Mouse (Mus musculus) hindbrain, postnatal 0 days (tissue): ENCODE data around the gene Capn1. TPM values are rescaled to one million over a fixed set of nuclear protein-coding genes. Genes with fewer than 3 reads are reported as not detected.

Experiments used
- ATAC-seq: fragments of 200-750 bp; cut with Nextera tagmentation; 2 replicates; pipeline ENCODE4 v1.8.0; 2017; ENCODE audit warnings: mild to moderate bottlenecking, moderate TSS enrichment, moderate library complexity
- DNase-seq: peaks from one replicate; pipeline ENCODE4 v3.0.0-alpha.2; 2015; ENCODE audit warnings: low spot score
- H3K27ac ChIP-seq: fragments of 300-500 bp; sonication (generic); 2 replicates; pipeline ENCODE4 v1.5.1; 2014; ENCODE audit warnings: mild to moderate bottlenecking
- H3K27me3 ChIP-seq: fragments of 300-500 bp; sonication (generic); 2 replicates; pipeline ENCODE4 v1.6.1; 2014; ENCODE audit warnings: low read length, mixed read lengths; ENCODE audit not compliant: insufficient read depth
- H3K36me3 ChIP-seq: fragments of 300-500 bp; sonication (generic); 2 replicates; pipeline ENCODE4 v1.6.1; 2014; ENCODE audit warnings: low read length, mixed read lengths; ENCODE audit not compliant: insufficient read depth
- H3K4me1 ChIP-seq: fragments of 300-500 bp; sonication (generic); 2 replicates; pipeline ENCODE4 v1.6.1; 2014; ENCODE audit warnings: antibody characterized with exemption, low read length, mixed read lengths; ENCODE audit not compliant: insufficient read depth
- H3K4me2 ChIP-seq: fragments of 300-500 bp; sonication (generic); 2 replicates; pipeline ENCODE4 v1.6.1; 2014; ENCODE audit warnings: low read depth, mild to moderate bottlenecking, low read length, moderate library complexity, mixed read lengths
- H3K4me3 ChIP-seq: fragments of 300-500 bp; sonication (generic); 2 replicates; pipeline ENCODE4 v1.5.1; 2014; ENCODE audit warnings: low read length
- H3K9ac ChIP-seq: fragments of 300-500 bp; sonication (generic); replicated peaks from 2 replicates; pipeline ENCODE4 v1.6.1; 2014; ENCODE audit warnings: mild to moderate bottlenecking, low read length, moderate library complexity, mixed read lengths
- H3K9me3 ChIP-seq: fragments of 300-500 bp; sonication (generic); 2 replicates; pipeline ENCODE4 v1.6.1; 2016; ENCODE audit warnings: low read length, mixed read lengths
- CTCF ChIP-seq: IDR thresholded peaks from 2 replicates; pipeline ENCODE4 v1.5.1; 2016; ENCODE audit warnings: antibody characterized with exemption, control low read depth, low read depth
- WGBS: fragments of 180-500 bp; shearing (Covaris S2); extraction: QIAGEN DNeasy Blood & Tissue Kit; methylation state at CpG from one replicate; pipeline ENCODE4 v1.1.7; 2014; 5-methylcytosine and 5-hydroxymethylcytosine counted together
- polyA plus RNA-seq: library from polyadenylated mRNA; unstranded; fragments of >200 nt; fragmentation: Nextera tagmentation; extraction: Ambion mirVana; gene quantifications from 2 replicates; pipeline ENCODE4 v1.2.1, GENCODE M21; 2015
- total RNA-seq: library from RNA; depleted of rRNA; stranded (reverse); fragments of >200 nt; gene quantifications from 2 replicates; pipeline ENCODE4 v1.2.3, GENCODE M21; 2014

Gene Capn1
- total and polyA plus RNA-seq, 2 experiments from 2014 or later, result 4.8 to 15.7 TPM

- 96% methylated on average over 11 of the region's 11 CpGs for WGBS
Observed at GRCm38 (mm10) chr19:5950218-5950617, 65.5 kb downstream of the Capn1 start.

GRCm38 (mm10) chr19:5945891-5946290 lies 69.8 kb downstream of the Capn1 start:
- H3K9ac ChIP-seq, result no peak overlapping the region
- WGBS, result 72% methylated on average over 8 of the region's 8 CpGs

More at GRCm38 (mm10) chr19:5950218-5950617, 65.5 kb downstream of the Capn1 start:
- Histone ChIP-seq H3K27me3 (no peaks in the 10 kb centered on the region), H3K9ac (no peak overlapping the region), H3K36me3 (peaks cover 9% of the 10 kb centered on the region; the same call in 1 of the 2 replicates), H3K9me3 (no peaks in the 10 kb centered on the region), H3K4me2 (no peak overlapping the region), H3K4me3 (no peak overlapping the region), H3K27ac (no peak overlapping the region), H3K4me1 (no peaks in the 10 kb centered on the region)
- TF ChIP-seq CTCF, result no peak
- DNase-seq, result no peak
- no peak for ATAC-seq

GRCm38 (mm10) chr19:5945027-5945426 lies 70.7 kb downstream of the Capn1 start:
- TF ChIP-seq CTCF, result no peak
- H3K9me3 ChIP-seq, result no peaks in the 10 kb centered on the region
- H3K4me2 ChIP-seq, result no peak overlapping the region
- no peaks in the 10 kb centered on the region; the same call in 1 of the 2 replicates for H3K4me1 ChIP-seq
- H3K27me3 ChIP-seq, result no peaks in the 10 kb centered on the region
- ATAC-seq (no peak), DNase-seq (no peak)
- WGBS, result 79% methylated on average over 7 of the region's 7 CpGs
- no peaks in the 10 kb centered on the region for H3K36me3 ChIP-seq
- no peak overlapping the region for H3K9ac ChIP-seq
- H3K4me3 ChIP-seq, result no peak overlapping the region
- no peak overlapping the region; the same call in 1 of the 2 replicates for H3K27ac ChIP-seq

More at GRCm38 (mm10) chr19:5945891-5946290, 69.8 kb downstream of the Capn1 start:
- H3K27me3 ChIP-seq, result no peaks in the 10 kb centered on the region
- TF ChIP-seq CTCF, result no peak
- no peak for ATAC-seq
- no peak overlapping the region for H3K4me2 ChIP-seq
- H3K9me3 ChIP-seq, result no peaks in the 10 kb centered on the region
- no peak for DNase-seq
- H3K4me3 ChIP-seq, result no peak overlapping the region
- H3K4me1 ChIP-seq, result no peaks in the 10 kb centered on the region; the same call in 1 of the 2 replicates
- H3K27ac ChIP-seq, result no peak overlapping the region; the same call in 1 of the 2 replicates
- peaks cover 4% of the 10 kb centered on the region; the same call in 1 of the 2 replicates for H3K36me3 ChIP-seq

- H3K4me2 ChIP-seq, result no peak overlapping the region
- no peaks in the 10 kb centered on the region for H3K9me3 ChIP-seq
- no peak for ATAC-seq
- H3K4me1 ChIP-seq, result no peaks in the 10 kb centered on the region; the same call in 1 of the 2 replicates
- no peak for TF ChIP-seq CTCF
- no peak overlapping the region for H3K9ac ChIP-seq
- no peaks in the 10 kb centered on the region for H3K36me3 ChIP-seq
- 63% methylated on average over 8 of the region's 8 CpGs for WGBS
- H3K27me3 ChIP-seq, result no peaks in the 10 kb centered on the region
- DNase-seq, result no peak
- no peak overlapping the region for H3K4me3 ChIP-seq
- H3K27ac ChIP-seq, result no peak overlapping the region; the same call in 1 of the 2 replicates
Observed at GRCm38 (mm10) chr19:5944145-5944544, 71.6 kb downstream of the Capn1 start.

- no peak for TF ChIP-seq CTCF
- H3K27me3 ChIP-seq, result no peaks in the 10 kb centered on the region
- no peak overlapping the region for H3K4me3 ChIP-seq
- no peaks in the 10 kb centered on the region for H3K9me3 ChIP-seq
- H3K4me2 ChIP-seq, result no peak overlapping the region
- ATAC-seq, result no peak
- DNase-seq, result no peak
- WGBS, result 93% methylated on average over 15 of the region's 15 CpGs
- H3K9ac ChIP-seq, result no peak overlapping the region
- H3K27ac ChIP-seq, result no peak overlapping the region
- no peaks in the 10 kb centered on the region for H3K36me3 ChIP-seq
- no peaks in the 10 kb centered on the region; the same call in 1 of the 2 replicates for H3K4me1 ChIP-seq
Observed at GRCm38 (mm10) chr19:5943404-5943803, 72.3 kb downstream of the Capn1 start.

- no peak for TF ChIP-seq CTCF
- Histone ChIP-seq H3K36me3 (no peaks in the 10 kb centered on the region), H3K27me3 (no peaks in the 10 kb centered on the region), H3K4me3 (no peak overlapping the region), H3K4me1 (peaks cover 6% of the 10 kb centered on the region), H3K9me3 (no peaks in the 10 kb centered on the region), H3K27ac (no peak overlapping the region), H3K9ac (no peak overlapping the region), H3K4me2 (no peak overlapping the region)
- DNase-seq (no peak), ATAC-seq (no peak)
- WGBS, result 80% methylated on average over 7 of the region's 7 CpGs
Observed at GRCm38 (mm10) chr19:5942581-5942980, 73.1 kb downstream of the Capn1 start.

- Histone ChIP-seq H3K4me1 (peaks cover 9% of the 10 kb centered on the region), H3K4me2 (no peak overlapping the region), H3K27me3 (no peaks in the 10 kb centered on the region), H3K27ac (peak overlapping the region; percentile 37; the same call in 1 of the 2 replicates), H3K9me3 (no peaks in the 10 kb centered on the region), H3K9ac (no peak overlapping the region), H3K36me3 (no peaks in the 10 kb centered on the region), H3K4me3 (no peak overlapping the region)
- ATAC-seq, result no peak
- no peak for DNase-seq
- no peak for TF ChIP-seq CTCF
- 73% methylated on average over 10 of the region's 10 CpGs for WGBS
Observed at GRCm38 (mm10) chr19:5940656-5941055, 75.0 kb downstream of the Capn1 start.
